Mouse (Mus musculus) liver, adult 2 months (tissue): ENCODE results near the gene Akr1c20. TPM values are rescaled to one million over a fixed set of nuclear protein-coding genes. Genes with fewer than 3 reads are reported as not detected.

Experiments
- DNase-seq: peaks from one replicate; pipeline ENCODE4 v3.0.0-alpha.2; 2011; ENCODE audit warnings: low read depth, low spot score; ENCODE audit errors: extremely low read depth
- H3K27ac ChIP-seq: fragments of 200-500 bp; replicated peaks from 2 replicates; pipeline ENCODE4 v1.5.1; 2012; ENCODE audit warnings: low read depth, mild to moderate bottlenecking, control low read depth, inconsistent platforms, low read length; ENCODE audit not compliant: insufficient read depth
- H3K27me3 ChIP-seq: fragments of 200-500 bp; 2 replicates; pipeline ENCODE4 v1.6.1; 2012; ENCODE audit warnings: mild to moderate bottlenecking, moderate library complexity, low read length, inconsistent platforms; ENCODE audit not compliant: control insufficient read depth, insufficient read depth
- H3K36me3 ChIP-seq: fragments of 200-500 bp; 2 replicates; pipeline ENCODE4 v1.6.1; 2012; ENCODE audit warnings: low read length, inconsistent platforms; ENCODE audit not compliant: control insufficient read depth, insufficient read depth
- H3K4me1 ChIP-seq: fragments of 200-500 bp; 2 replicates; pipeline ENCODE4 v1.6.1; 2011; ENCODE audit warnings: low read length; ENCODE audit not compliant: control insufficient read depth, insufficient read depth
- H3K4me3 ChIP-seq: fragments of 200-500 bp; 2 replicates; pipeline ENCODE4 v1.5.1; 2011; ENCODE audit warnings: low read depth, mild to moderate bottlenecking, control low read depth, low read length, moderate library complexity; ENCODE audit not compliant: insufficient read depth
- H3K79me2 ChIP-seq: fragments of 200-500 bp; 2 replicates; pipeline ENCODE4 v1.6.1; 2012; ENCODE audit warnings: inconsistent platforms, mild to moderate bottlenecking, low read length, moderate library complexity; ENCODE audit not compliant: control insufficient read depth, insufficient read depth
- H3K9ac ChIP-seq: fragments of 200-500 bp; 2 replicates; pipeline ENCODE4 v1.6.1; 2012; ENCODE audit warnings: low read depth, mild to moderate bottlenecking, control low read depth, inconsistent platforms, low read length
- CTCF ChIP-seq: fragments of 200-500 bp; IDR thresholded peaks from 2 replicates; pipeline ENCODE4 v1.5.1; 2011; ENCODE audit warnings: low read depth, low read length, control low read depth
- POLR2A ChIP-seq: fragments of 200-500 bp; IDR thresholded peaks from 2 replicates; pipeline ENCODE4 v1.6.1; 2011; ENCODE audit warnings: low read length, control low read depth; ENCODE audit not compliant: insufficient read depth; ENCODE audit errors: extremely low read depth
- WGBS: fragments of 180-500 bp; shearing (Covaris S2); methylation state at CpG from one replicate; pipeline ENCODE4 v1.1.7; 2018; 5-methylcytosine and 5-hydroxymethylcytosine counted together
- polyA plus RNA-seq: library from polyadenylated mRNA; depleted of rRNA; stranded (reverse); fragments of >200 nt; gene quantifications from 2 replicates; pipeline ENCODE4 v1.2.3, GENCODE M21; 2012; rRNA removed
- total RNA-seq: library from RNA; depleted of rRNA; stranded (reverse); fragments of >200 nt; gene quantifications from 2 replicates; pipeline ENCODE4 v1.2.3, GENCODE M21; 2014; rRNA removed

Akr1c20 gene
- total and polyA plus RNA-seq, 2 experiments: 28.6 to 240 TPM

- H3K4me3 ChIP-seq: no peak overlapping the region
- peaks cover 2% of the 10 kb centered on the region for H3K4me1 ChIP-seq
- no peaks in the 10 kb centered on the region for H3K27me3 ChIP-seq
- H3K36me3 ChIP-seq: no peaks in the 10 kb centered on the region
- no peak overlapping the region for H3K27ac ChIP-seq
- TF ChIP-seq POLR2A (no peak), CTCF (no peak)
- 90% methylated on average over 2 of the region's 2 CpGs for WGBS
- no peak overlapping the region for H3K9ac ChIP-seq
- no peaks in the 10 kb centered on the region for H3K79me2 ChIP-seq
- no peak for DNase-seq
Measured at GRCm38 (mm10) chr13:4465641-4466040, 57.5 kb downstream of the Akr1c20 start.

Other genes starting within 250 kb of the Akr1c20 start
- 97.7 and 125 TPM in 2 replicates for gene Akr1c12, start 243.9 kb downstream of the Akr1c20 start, total RNA-seq
- 21.0 and 22.8 TPM in 2 replicates for gene Akr1c12, start 243.9 kb downstream of the Akr1c20 start, polyA plus RNA-seq
- 1,137 and 1,675 TPM in 2 replicates for gene Akr1c6, start 89.0 kb downstream of the Akr1c20 start, total RNA-seq
- 288 and 353 TPM in 2 replicates for gene Akr1c6, start 89.0 kb downstream of the Akr1c20 start, polyA plus RNA-seq
- gene Akr1c21, start 50.7 kb upstream of the Akr1c20 start, total RNA-seq: 0.74 TPM in 1 of 2 replicates, not detected in the other
- not detected in 2 replicates for gene Akr1c21, start 50.7 kb upstream of the Akr1c20 start, polyA plus RNA-seq
- gene Akr1e1, start 85.8 kb upstream of the Akr1c20 start, total RNA-seq: 17.7 and 22.8 TPM in 2 replicates
- gene Akr1e1, start 85.8 kb upstream of the Akr1c20 start, polyA plus RNA-seq: 9.1 and 11.1 TPM in 2 replicates